Mouse (Mus musculus): ENCODE results near the gene Catsperg1. TPM values are rescaled to one million over a fixed set of nuclear protein-coding genes. Genes with fewer than 3 reads are reported as not detected.

The Catsperg1 gene
- 0.51 and 0.53 TPM in 2 replicates for polyA plus RNA-seq (2015; fragmentation: Nextera tagmentation; extraction: Ambion mirVana)

- WGBS = 6% methylated on average over 20 of the region's 20 CpGs
- no peak for TF ChIP-seq CTCF (IDR thresholded peaks at IDR 0.05; ENCODE audit: low read depth)
- ATAC-seq (replicated peaks; ENCODE audit: low FRiP score, low read depth) = peak; percentile 59
Measured at GRCm38 (mm10) chr7:29213675-29214082, at the start of gene Catsperg1. Gene Catsperg1 (minus strand): TSS chr7:29214035.

DNA sequence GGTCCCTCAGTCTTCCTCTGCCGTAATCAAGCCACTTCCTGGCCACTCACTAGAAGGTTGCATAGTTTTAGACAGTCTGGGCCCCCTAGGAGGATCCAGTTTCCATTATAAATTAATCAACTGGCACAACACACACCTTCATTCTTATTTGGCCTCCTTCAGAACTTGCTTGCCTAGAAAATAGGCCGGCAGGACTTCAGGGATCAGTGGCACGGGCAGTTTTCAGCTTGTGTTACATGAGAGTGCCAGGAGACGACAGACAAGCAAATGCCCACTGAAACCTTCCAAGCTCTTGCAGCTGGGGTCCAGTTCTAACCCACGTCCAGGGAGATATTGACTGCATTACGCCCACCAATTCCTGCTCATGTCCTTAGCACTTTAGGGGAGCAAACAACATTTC, 48.3 kb upstream of the Catsperg1 start:
- DNase-seq (ENCODE audit: low spot score) = peak; percentile 43
- 42% methylated on average over 6 of the region's 6 CpGs for WGBS

More at GRCm38 (mm10) chr7:29213675-29214082, at the start of gene Catsperg1:
- no peak within 1 kb of the TSS for H3K27ac ChIP-seq
- no peak within 1 kb of the TSS for H3K9ac ChIP-seq (ENCODE audit: low read depth, low read length)
- no peaks in the 10 kb centered on the region for H3K27me3 ChIP-seq (ENCODE audit: insufficient read depth, low read length)
- H3K9me3 ChIP-seq (replicated peaks; ENCODE audit: low read length) = no peaks in the 10 kb centered on the region
- no peaks in the 10 kb centered on the region for H3K36me3 ChIP-seq (ENCODE audit: insufficient read depth, low read length)
- no peaks in the 10 kb centered on the region for H3K4me1 ChIP-seq (replicated peaks; ENCODE audit: insufficient read depth, low read length)
- H3K4me2 ChIP-seq (ENCODE audit: low read length) = no peak within 1 kb of the TSS
- no peak within 1 kb of the TSS for H3K4me3 ChIP-seq (replicated peaks; ENCODE audit: low read depth, low read length)
- peak; percentile 73 for DNase-seq (ENCODE audit: low spot score)

GRCm38 (mm10) chr7:29259781-29260730, 46.2 kb upstream of the Catsperg1 start:
- H3K36me3 ChIP-seq (ENCODE audit: insufficient read depth, low read length) = no peaks in the 10 kb centered on the region
- no peaks in the 10 kb centered on the region for H3K27me3 ChIP-seq (ENCODE audit: insufficient read depth, low read length)
- no peak overlapping the region for H3K4me2 ChIP-seq (ENCODE audit: low read length)
- 0 out of 2 replicates have a peak, but pooled peaks cover 5% of the 10 kb centered on the region for H3K4me1 ChIP-seq (replicated peaks; ENCODE audit: insufficient read depth, low read length)
- TF ChIP-seq CTCF (IDR thresholded peaks at IDR 0.05; ENCODE audit: low read depth) = no peak
- DNase-seq (ENCODE audit: low spot score) (no peak), ATAC-seq (replicated peaks; ENCODE audit: low FRiP score, low read depth) (no peak; the same call in 1 of the 2 replicates)
- H3K9ac ChIP-seq (ENCODE audit: low read depth, low read length) = no peak overlapping the region
- 73% methylated on average over 10 of the region's 10 CpGs for whole genome bisulfite sequencing
- no peaks in the 10 kb centered on the region for H3K9me3 ChIP-seq (replicated peaks; ENCODE audit: low read length)
- H3K27ac ChIP-seq = no peak overlapping the region
- H3K4me3 ChIP-seq (replicated peaks; ENCODE audit: low read depth, low read length) = no peak overlapping the region

More for the DNA sequence above, 48.3 kb upstream of the Catsperg1 start:
- ATAC-seq (replicated peaks; ENCODE audit: low FRiP score, low read depth) = no peak
- Histone ChIP-seq H3K4me3 (replicated peaks; ENCODE audit: low read depth, low read length) (no peak overlapping the region), H3K36me3 (ENCODE audit: insufficient read depth, low read length) (no peaks in the 10 kb centered on the region), H3K9ac (ENCODE audit: low read depth, low read length) (0 out of 2 replicates have a peak overlapping the region, but pooled peaks have one; percentile 13), H3K4me1 (replicated peaks; ENCODE audit: insufficient read depth, low read length) (0 out of 2 replicates have a peak, but pooled peaks cover 5% of the 10 kb centered on the region), H3K9me3 (replicated peaks; ENCODE audit: low read length) (no peaks in the 10 kb centered on the region), H3K27me3 (ENCODE audit: insufficient read depth, low read length) (no peaks in the 10 kb centered on the region), H3K4me2 (ENCODE audit: low read length) (no peak overlapping the region), H3K27ac (peak overlapping the region; percentile 50)
- no peak for TF ChIP-seq CTCF (IDR thresholded peaks at IDR 0.05; ENCODE audit: low read depth)

DNA sequence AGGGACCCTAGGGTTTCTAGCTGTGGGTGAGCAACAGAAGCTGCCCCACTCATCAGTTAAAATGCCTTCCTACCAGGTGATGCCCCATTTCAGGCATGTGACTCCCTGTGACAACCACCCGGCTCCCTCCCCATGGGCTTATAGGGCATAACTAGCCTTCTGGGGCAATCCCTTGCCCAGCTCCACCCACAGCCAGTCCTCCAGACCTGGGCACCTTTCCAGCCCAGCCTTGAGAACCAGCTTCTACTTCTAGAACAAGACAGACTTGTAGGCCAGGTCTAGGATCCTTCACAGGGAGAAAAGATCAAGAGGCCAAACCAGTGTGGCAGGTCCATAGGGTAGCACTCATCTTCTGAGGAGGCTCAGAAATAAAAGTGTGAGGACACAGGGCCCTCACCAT, 43.5 kb upstream of the Catsperg1 start:
- no peak for TF ChIP-seq CTCF (IDR thresholded peaks at IDR 0.05; ENCODE audit: low read depth)
- Histone ChIP-seq H3K4me2 (ENCODE audit: low read length) (no peak overlapping the region), H3K4me3 (replicated peaks; ENCODE audit: low read depth, low read length) (no peak overlapping the region), H3K27me3 (ENCODE audit: insufficient read depth, low read length) (no peaks in the 10 kb centered on the region), H3K36me3 (ENCODE audit: insufficient read depth, low read length) (no peaks in the 10 kb centered on the region), H3K9ac (ENCODE audit: low read depth, low read length) (no peak overlapping the region), H3K9me3 (replicated peaks; ENCODE audit: low read length) (no peaks in the 10 kb centered on the region), H3K4me1 (replicated peaks; ENCODE audit: insufficient read depth, low read length) (0 out of 2 replicates have a peak, but pooled peaks cover 14% of the 10 kb centered on the region), H3K27ac (no peak overlapping the region)
- no peak for ATAC-seq (replicated peaks; ENCODE audit: low FRiP score, low read depth)
- DNase-seq (ENCODE audit: low spot score) = no peak
- 87% methylated on average over 1 of the region's 1 CpGs for WGBS

GRCm38 (mm10) chr7:29255875-29256274, 42.0 kb upstream of the Catsperg1 start:
- H3K4me2 ChIP-seq (ENCODE audit: low read length) = no peak overlapping the region
- no peak for TF ChIP-seq CTCF (IDR thresholded peaks at IDR 0.05; ENCODE audit: low read depth)
- no peaks in the 10 kb centered on the region for H3K9me3 ChIP-seq (replicated peaks; ENCODE audit: low read length)
- H3K27me3 ChIP-seq (ENCODE audit: insufficient read depth, low read length) = no peaks in the 10 kb centered on the region
- WGBS = 74% methylated on average over 4 of the region's 4 CpGs
- 0 out of 2 replicates have a peak, but pooled peaks cover 8% of the 10 kb centered on the region for H3K4me1 ChIP-seq (replicated peaks; ENCODE audit: insufficient read depth, low read length)
- no peak for ATAC-seq (replicated peaks; ENCODE audit: low FRiP score, low read depth)
- H3K9ac ChIP-seq (ENCODE audit: low read depth, low read length) = no peak overlapping the region
- no peak overlapping the region for H3K27ac ChIP-seq
- no peak for DNase-seq (ENCODE audit: low spot score)
- no peak overlapping the region for H3K4me3 ChIP-seq (replicated peaks; ENCODE audit: low read depth, low read length)
- H3K36me3 ChIP-seq (ENCODE audit: insufficient read depth, low read length) = no peaks in the 10 kb centered on the region

DNA sequence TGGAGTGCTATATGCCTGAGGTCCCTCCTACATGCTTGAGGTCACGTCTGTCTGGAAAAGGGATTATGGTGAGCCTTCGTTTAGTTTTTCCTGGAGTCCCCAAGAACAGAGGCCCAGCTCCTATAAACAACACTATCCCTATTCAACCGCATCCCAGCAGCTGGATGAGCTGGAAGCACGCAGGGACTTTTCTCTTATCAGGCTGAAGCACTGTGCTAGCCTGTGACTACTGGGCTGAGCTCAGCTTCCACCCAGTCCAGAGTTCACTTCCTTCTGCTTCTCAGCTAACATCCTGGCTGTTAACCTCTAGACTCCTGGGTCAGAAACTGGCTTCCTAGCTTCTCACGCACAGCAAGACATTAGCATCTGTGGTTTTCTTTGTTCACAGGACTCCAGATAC, 40.0 kb upstream of the Catsperg1 start:
- 21% methylated on average over 5 of the region's 5 CpGs for WGBS
- H3K4me1 ChIP-seq (replicated peaks; ENCODE audit: insufficient read depth, low read length) = peaks cover 8% of the 10 kb centered on the region; the same call in 1 of the 2 replicates
- no peaks in the 10 kb centered on the region for H3K9me3 ChIP-seq (replicated peaks; ENCODE audit: low read length)
- H3K27ac ChIP-seq = no peak overlapping the region
- H3K36me3 ChIP-seq (ENCODE audit: insufficient read depth, low read length) = no peaks in the 10 kb centered on the region
- H3K27me3 ChIP-seq (ENCODE audit: insufficient read depth, low read length) = no peaks in the 10 kb centered on the region
- H3K9ac ChIP-seq (ENCODE audit: low read depth, low read length) = no peak overlapping the region
- DNase-seq (ENCODE audit: low spot score) (peak; percentile 44), ATAC-seq (replicated peaks; ENCODE audit: low FRiP score, low read depth) (peak; percentile 64; the same call in 1 of the 2 replicates)
- H3K4me3 ChIP-seq (replicated peaks; ENCODE audit: low read depth, low read length) = no peak overlapping the region
- TF ChIP-seq CTCF (IDR thresholded peaks at IDR 0.05; ENCODE audit: low read depth) = no peak
- no peak overlapping the region for H3K4me2 ChIP-seq (ENCODE audit: low read length)

Measured in kidney, postnatal 0 days (tissue).